Mouse (Mus musculus) Patski (cell line): ENCODE measurements around the gene Mkrn3. TPM values are rescaled to one million over a fixed set of nuclear protein-coding genes. Genes with fewer than 3 reads are reported as not detected.

Source experiments
- ATAC-seq: fragments of 100-300 bp; one replicate; pipeline ENCODE4 v1.8.0; 2021
- CTCF ChIA-PET: fragments of 350-600 bp; sonication (Branson Sonifier 250); formaldehyde crosslinking; loops from one replicate; lab custom pipeline; 2022; ENCODE audit warnings: inconsistent platforms; lab: Charles Lee
- POLR2A ChIA-PET: fragments of 350-600 bp; sonication (Branson Sonifier 250); formaldehyde crosslinking; loops from one replicate; lab custom pipeline; 2022; ENCODE audit warnings: antibody characterized with exemption, inconsistent platforms; lab: Charles Lee
- DNase-seq: peaks from one replicate; pipeline ENCODE4 v3.0.0-alpha.2; 2011; ENCODE audit warnings: low read depth, low spot score
- H3K27me3 ChIP-seq: fragments of 371-371 bp; one replicate; pipeline ENCODE4 v1.5.1; 2021
- CTCF ChIP-seq: fragments of 100-300 bp; IDR thresholded peaks from one replicate; pipeline ENCODE4 v1.5.1; 2021
- in situ Hi-C: fragments of 300-500 bp; cut with MboI; formaldehyde crosslinking; loops from 3 replicates; pipeline ENCODE4 v1.11.1; 2018; ENCODE audit warnings: low pct_unique_long_range_greater_than_20kb, mixed read lengths
- polyA plus RNA-seq: library from polyadenylated mRNA; unstranded; gene quantifications from one replicate; pipeline ENCODE4 v1.2.3, GENCODE M21; 2021

Gene Mkrn3
- polyA plus RNA-seq = 2.3 TPM

DNA sequence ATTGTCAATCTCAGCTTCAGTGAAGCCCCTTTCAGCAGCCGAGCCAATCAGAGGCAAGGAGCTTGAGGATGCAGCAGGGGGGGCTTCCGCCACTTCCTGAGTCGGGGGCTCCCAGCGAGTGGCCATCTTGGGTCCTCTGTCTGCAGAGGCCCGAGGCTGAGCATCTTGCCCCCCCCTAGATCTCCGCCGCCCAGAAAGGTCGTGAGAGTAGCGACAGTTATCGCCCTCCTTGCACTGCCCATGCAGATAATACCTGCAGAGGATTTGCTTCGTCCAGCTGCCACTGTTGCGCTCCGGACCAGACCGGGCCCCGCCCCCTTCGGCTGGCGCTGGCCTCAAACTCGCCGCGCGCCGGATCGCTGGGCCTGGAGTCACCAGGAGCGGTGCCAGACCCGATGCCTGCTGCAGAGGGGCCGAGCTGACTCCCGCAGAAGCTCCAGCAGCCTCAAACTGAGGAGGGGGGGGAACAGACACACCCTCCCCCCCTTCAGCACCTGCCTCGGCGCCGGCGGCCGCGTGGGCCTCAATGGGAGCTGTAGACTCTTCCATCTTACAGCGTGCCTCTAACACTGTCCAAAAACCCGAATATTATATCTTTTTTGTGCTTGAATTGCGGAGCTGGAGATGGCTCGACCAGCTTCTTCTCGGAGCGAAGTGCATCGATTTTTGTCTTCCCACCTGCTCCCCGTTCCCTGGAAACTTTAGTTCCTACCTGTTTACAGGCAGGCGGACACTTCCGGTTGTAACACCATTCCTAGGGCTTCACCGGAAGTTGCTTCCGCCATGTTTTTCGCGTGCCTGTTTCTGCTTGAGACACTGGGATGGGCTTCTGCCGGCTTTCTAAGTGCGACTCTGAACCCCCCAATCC, at the start of gene Mkrn3:
Gene Mkrn3 (minus strand): TSS at position 647 of the 868 bp plus-strand sequence.
- ChIA-PET POLR2A (interaction anchor here (0.7 kb wide), 1 partner anchor 11 kb away, joined by 3 read pairs; no protein-coding TSS in a partner anchor), CTCF (interaction anchor here (1.2 kb wide), 1 partner anchor 10 kb away, joined by 3 read pairs; no protein-coding TSS in a partner anchor)
- DNase-seq = peak; percentile 50
- in situ Hi-C loops = no loop called here
- peaks cover 30% of the 10 kb centered on the region for H3K27me3 ChIP-seq
- ATAC-seq = peak; percentile 47
- no peak for TF ChIP-seq CTCF

DNA sequence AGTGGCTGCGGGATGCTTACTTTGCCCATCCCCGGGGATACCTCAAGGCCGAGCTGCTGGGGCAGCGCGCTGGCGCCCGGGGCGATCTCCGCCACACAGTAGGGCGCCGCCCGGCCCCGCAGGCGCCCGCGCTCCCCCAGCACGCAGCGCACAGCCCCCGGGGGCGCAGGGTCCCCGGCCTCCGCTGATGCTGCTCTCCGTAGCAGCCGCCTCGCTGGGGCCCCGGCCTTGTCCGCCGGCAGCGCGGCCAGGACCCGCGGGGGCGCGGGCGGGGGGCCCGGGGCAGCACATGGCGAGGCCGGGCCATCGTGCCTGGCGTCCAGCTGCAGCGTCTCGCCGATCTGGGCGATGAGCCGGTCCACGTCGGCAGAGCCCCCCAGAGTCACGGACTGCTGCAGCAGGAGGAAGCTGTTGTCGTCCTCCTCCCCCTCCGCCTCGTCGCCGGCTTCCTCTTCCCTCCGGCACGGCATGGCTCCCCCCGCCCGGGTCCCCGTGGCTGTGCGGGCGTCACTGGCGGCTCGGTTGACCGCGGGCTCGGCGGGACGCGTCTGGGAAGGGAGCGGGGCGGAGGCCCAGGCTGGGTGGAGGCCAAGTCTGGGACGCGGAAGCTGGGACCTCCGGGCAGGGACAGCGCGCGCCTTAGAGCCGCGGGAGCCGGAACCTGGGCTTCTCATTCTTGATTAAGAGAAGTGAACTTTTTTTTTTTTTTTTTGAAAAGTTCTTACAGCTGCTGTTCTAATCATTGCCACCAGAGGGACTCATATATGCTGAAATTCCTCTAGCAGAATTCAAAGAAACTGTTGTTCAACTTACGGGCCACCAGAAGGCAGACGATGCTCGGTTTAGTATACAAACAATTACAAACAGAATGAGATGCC, 44.2 kb upstream of the Mkrn3 start, which contains the start of gene Peg12:
Gene Peg12 (minus strand): TSS at position 633 of the 878 bp plus-strand sequence.
- DNase-seq (peak; percentile 20), ATAC-seq (peak; percentile 84)
- TF ChIP-seq CTCF = no peak
- ChIA-PET CTCF (no interaction called here), POLR2A (no interaction called here)
- in situ Hi-C loops = no loop called here
- H3K27me3 ChIP-seq = no peaks in the 10 kb centered on the region

DNA sequence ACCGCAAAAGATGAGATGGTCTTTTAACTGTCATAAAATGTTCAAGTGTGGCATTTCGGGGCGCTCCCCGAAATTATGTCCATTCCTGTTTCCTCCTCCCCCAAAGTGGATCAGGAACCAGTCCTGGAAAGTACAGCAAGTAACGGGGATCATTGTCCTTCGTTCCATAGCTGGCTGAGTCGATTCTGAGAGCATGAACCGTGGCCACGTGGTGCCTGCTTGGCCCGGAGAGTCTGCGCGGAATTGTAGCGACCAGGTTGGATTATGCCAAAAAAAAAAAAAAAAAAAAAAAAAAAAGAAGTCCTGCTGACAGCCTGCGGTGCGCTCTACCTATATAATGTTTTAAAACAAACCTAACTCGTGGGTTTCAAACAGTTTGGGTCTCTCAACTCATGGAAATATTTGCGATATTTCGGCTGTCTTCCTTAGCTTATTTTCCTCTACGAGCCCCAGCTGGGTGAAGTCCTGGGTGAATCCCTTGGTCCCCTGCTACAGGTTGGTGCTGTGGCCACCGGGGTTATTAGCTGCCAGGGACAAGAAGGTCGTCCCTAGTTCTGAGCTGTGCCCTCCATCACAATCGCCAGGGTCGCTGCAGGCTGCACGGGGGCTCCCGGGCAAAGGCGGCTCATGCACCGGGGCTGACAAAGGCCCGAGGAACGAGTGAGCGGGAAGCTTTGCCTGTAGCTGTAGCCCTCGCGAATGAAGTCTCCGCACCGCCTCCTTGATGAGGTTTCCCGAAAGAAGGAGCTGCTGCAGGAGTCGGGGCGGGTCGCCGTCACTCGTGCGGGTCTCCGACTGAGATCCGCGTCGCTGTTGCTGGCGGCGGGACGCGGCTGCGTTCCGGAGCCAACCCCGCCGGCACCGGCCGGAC, 43.3 kb upstream of the Mkrn3 start:
- POLR2A ChIA-PET = no interaction called here

DNA sequence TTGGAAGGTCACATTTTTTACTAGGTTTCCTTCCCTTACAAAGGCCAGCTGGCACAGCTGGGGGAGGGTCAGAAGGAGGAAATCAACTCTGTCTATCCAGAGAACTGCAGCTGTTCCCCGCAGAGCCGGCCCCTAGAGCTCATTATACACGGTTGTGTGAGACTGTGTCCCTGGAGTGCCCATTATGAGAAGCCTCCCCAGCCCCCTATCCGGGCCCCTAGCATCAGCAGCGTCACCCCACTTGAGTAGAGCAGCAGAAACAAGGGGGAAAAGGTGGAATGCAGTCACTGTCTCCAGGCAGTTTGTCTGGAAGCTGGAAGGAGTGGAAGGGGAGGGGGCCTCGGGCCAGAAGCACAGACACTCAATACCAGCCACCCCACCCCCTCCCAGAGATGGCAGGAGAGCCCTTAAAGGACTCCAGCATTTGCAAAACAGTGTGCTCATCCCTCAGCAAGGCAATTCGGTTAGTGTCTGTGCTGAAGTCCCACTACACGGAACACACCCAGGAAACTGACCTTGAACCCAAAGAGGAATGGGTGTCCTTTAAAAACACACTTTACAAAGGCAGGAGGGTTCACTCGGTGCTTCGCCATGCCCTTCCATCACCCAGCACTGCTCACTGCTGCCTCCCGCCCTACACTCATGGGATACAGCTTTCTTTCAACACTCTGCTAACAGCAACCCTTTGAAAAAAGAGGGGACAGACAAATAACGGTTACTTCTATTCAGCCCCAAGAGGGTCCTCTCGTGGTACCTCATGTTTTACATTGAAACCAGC, 42.5 kb upstream of the Mkrn3 start:
- TF ChIP-seq CTCF = no peak
- POLR2A ChIA-PET = no interaction called here
- no peak for ATAC-seq
- no peaks in the 10 kb centered on the region for H3K27me3 ChIP-seq
- DNase-seq = no peak
- CTCF ChIA-PET = no interaction called here
- in situ Hi-C loops = no loop called here

More for the DNA sequence above, 43.3 kb upstream of the Mkrn3 start:
- in situ Hi-C loops = no loop called here
- ATAC-seq = peak; percentile 26
- no peaks in the 10 kb centered on the region for H3K27me3 ChIP-seq
- CTCF ChIA-PET = no interaction called here
- DNase-seq = no peak
- TF ChIP-seq CTCF = no peak

DNA sequence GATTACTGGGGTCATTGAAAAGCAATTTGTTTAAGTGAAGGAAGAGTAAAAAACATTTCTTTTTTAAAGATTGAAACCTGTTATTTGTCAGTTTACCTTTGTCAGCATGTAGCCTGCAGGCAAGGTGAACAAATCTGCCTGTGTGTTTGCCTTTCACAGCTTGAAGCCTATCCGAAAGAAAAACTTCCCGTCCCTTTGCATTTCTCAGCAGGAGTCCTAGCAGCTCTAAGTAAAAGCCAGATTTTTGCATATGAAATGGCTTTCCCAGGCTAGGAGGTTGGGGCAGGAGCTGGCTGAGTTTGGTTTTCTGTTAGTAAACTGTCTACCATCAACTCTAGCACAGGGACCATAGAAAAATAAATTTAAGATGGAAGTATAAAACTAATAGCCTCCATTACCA, 32.4 kb upstream of the Mkrn3 start:
- no peak for TF ChIP-seq CTCF
- in situ Hi-C loops = no loop called here
- H3K27me3 ChIP-seq = peaks cover 11% of the 10 kb centered on the region
- no peak for ATAC-seq
- ChIA-PET CTCF (no interaction called here), POLR2A (no interaction called here)
- no peak for DNase-seq

DNA sequence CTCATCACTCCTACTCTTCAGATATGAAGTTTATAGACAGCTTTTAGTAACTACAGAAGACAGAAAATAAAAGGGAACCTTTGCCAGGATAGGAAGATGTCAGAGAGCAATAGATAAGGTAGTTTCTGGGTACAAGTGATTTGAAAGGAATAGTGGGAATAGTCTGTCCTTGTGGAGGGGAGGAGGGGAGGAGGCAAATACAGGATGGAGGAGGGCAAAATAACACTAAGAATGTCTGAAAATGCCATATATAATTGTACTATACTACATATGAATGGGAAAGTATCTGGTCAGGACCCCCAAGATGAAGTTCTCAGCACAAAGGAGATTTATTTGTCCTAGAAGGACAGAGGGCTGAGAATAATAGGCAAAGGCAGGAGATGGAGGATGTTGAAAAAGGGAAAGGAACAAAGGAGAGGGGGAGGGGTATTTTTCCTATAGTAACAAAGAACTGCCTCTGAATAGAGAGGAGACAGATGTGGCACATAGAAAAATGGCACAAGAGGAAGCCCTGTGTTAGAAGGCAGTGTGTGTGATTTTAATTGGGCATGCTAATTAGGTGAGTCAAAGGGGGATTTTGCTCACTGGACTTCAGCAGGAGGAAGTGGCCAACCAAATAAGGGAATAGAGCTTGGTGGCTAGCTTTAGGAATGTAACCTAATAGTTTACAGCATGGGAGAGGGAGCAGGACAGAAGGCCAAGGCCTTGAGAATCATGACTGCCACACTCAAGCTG, 25.7 kb upstream of the Mkrn3 start:
- no peak for DNase-seq
- POLR2A ChIA-PET = no interaction called here
- in situ Hi-C loops = no loop called here
- ATAC-seq = no peak
- CTCF ChIA-PET = no interaction called here
- TF ChIP-seq CTCF = no peak
- H3K27me3 ChIP-seq = peaks cover 3% of the 10 kb centered on the region

DNA sequence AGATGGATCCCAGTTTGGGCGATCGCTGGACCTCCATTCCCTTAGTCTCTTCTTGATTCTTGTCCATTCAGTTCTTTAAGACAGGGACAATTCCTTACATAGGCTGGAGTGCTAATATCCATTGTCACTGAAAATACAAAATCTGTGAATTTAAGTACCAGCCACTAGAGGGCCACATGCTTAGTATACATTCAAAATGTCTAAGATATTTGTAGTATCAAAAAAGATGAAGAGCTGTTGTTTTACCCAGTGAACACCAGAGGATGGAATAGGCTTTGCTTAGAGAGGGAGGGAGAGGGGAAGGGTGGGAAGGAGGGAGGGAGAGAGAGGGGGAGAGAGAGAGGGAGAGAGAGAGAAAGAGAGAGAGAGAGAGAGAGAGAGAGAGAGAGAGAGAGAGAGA, 16.5 kb upstream of the Mkrn3 start:
- CTCF ChIA-PET = no interaction called here
- no peak for DNase-seq
- POLR2A ChIA-PET = no interaction called here
- TF ChIP-seq CTCF = peak; percentile 34
- in situ Hi-C loops = no loop called here
- ATAC-seq = no peak
- no peaks in the 10 kb centered on the region for H3K27me3 ChIP-seq

DNA sequence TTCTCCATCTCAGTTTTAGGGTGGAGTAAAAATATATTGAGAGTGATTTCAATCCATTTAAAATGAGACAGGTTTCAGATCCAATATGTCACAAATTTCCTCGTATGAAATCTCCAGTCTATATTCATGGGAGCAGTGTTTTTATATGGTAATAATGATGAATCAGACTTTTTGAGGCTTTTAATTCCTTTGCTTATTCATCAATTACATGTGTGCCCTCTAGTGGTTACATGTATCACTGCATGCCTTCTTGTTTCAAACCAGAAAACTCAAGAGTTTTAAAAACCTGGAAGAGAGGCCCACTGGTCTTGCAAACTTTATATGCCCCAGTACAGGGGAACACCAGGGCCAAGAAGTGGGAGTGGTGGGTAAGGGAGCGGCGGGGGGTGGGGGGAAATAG, 13.3 kb upstream of the Mkrn3 start:
- DNase-seq (no peak), ATAC-seq (no peak)
- POLR2A ChIA-PET = no interaction called here
- peak; percentile 46 for TF ChIP-seq CTCF
- in situ Hi-C loops = no loop called here
- H3K27me3 ChIP-seq = peaks cover 3% of the 10 kb centered on the region
- CTCF ChIA-PET = interaction anchor here (1.1 to 1.5 kb wide), 2 partner anchors 8 to 11 kb away, joined by 3 to 7 read pairs; no protein-coding TSS in a partner anchor

DNA sequence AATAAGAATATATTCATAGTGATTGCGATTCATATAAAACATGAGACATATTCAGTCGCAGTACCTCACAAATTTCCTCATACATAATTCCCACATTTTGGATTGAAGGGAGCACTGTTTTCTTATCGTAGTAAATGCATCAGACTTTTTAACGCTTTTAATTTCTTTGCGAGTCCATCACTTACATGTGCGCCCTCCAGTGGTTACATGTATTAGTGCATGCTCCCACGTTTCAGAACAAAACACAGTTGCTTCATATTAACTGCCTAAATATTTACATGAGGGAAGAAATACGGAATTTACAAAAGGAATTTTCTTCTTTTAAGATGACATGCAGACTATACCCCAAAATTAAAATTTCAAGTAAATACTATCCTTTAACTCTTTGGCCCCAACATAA, 8.4 kb upstream of the Mkrn3 start:
- in situ Hi-C loops = no loop called here
- CTCF ChIA-PET = no interaction called here
- peak; percentile 64 for TF ChIP-seq CTCF

More for the DNA sequence above, 8.4 kb upstream of the Mkrn3 start:
- DNase-seq = no peak
- peaks cover 26% of the 10 kb centered on the region for H3K27me3 ChIP-seq
- POLR2A ChIA-PET = no interaction called here
- no peak for ATAC-seq
